Mouse (Mus musculus): ENCODE data around the gene Folr1.

Gene Folr1

DNA sequence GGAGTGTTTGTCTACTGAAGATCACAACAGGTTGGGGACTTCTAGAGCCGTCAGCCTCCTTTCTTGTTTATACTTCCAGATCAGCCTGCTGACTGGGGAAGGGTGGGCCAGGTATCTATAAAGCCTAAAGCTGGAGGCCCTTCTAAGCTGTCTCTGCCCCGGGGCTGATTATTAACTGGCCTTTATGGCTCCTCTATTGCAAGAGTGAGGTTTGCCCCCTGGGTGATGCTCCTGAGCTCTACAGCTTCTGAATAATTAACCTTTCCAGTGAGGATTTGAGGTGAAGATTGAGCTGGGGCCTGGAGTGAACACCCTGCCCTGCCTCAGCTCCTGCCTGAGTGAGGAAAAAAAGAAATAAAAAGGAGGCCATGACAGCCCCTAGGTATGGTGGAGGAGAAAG, at the start of gene Folr1:
Gene Folr1 (minus strand): TSS at position 160 of the 400 bp plus-strand sequence.
- H3K27me3 ChIP-seq (ENCODE audit: control insufficient read depth, insufficient read depth, low read length, poor library complexity, severe bottlenecking), result no peaks in the 10 kb centered on the region; the same call in 1 of the 2 replicates
- no peaks in the 10 kb centered on the region for H3K36me3 ChIP-seq (ENCODE audit: control insufficient read depth, insufficient read depth, low read length, poor library complexity, severe bottlenecking)
- no peak for DNase-seq (ENCODE audit: low read depth, low spot score)

DNA sequence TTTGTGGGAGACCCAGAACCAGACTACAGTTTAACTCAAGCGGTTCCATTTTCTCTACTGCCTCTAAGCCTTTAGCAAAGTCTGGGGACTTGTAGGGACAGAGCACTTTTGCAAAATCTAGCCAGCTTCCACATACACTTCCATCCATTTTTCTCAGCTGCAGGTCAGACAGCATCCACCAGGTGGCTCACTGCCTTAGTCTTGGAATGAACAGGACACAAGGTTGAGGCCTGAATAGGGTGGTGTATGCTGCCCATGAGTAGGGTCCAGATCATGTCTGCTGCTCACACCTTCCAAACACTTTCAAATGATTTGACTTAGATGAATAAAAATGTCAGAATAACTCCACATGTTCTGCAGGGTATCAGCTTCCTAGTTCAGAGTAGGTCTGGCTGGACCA, 47.5 kb upstream of the Folr1 start:
- Histone ChIP-seq H3K36me3 (ENCODE audit: control insufficient read depth, insufficient read depth, low read length, poor library complexity, severe bottlenecking) (peaks cover 3% of the 10 kb centered on the region), H3K27me3 (ENCODE audit: control insufficient read depth, insufficient read depth, low read length, poor library complexity, severe bottlenecking) (no peaks in the 10 kb centered on the region; the same call in 1 of the 2 replicates)
- peak; percentile 78 for DNase-seq (ENCODE audit: low read depth, low spot score)

DNA sequence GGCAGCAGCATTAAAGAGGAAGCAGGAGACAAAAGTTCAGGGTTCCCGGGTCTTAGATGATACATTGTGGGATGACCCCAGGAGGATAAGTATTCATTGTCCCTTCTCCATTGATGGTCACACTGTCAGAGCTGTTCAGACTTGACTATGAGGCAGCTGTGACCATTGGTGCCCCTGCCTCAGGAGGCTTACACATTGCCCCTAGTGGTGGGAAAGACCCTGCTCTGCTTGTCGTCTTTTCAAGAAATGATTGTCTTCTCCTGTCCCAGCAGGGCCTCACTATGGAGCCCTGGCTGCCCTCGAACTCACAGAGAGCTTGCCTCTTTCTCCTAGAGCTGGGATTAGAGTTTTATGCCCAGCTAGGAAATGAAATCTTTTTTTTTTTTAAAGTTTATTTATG, 41.4 kb upstream of the Folr1 start:
- H3K36me3 ChIP-seq (ENCODE audit: control insufficient read depth, insufficient read depth, low read length, poor library complexity, severe bottlenecking), result peaks cover 3% of the 10 kb centered on the region
- H3K27me3 ChIP-seq (ENCODE audit: control insufficient read depth, insufficient read depth, low read length, poor library complexity, severe bottlenecking), result no peaks in the 10 kb centered on the region
- DNase-seq (ENCODE audit: low read depth, low spot score), result peak; percentile 36

DNA sequence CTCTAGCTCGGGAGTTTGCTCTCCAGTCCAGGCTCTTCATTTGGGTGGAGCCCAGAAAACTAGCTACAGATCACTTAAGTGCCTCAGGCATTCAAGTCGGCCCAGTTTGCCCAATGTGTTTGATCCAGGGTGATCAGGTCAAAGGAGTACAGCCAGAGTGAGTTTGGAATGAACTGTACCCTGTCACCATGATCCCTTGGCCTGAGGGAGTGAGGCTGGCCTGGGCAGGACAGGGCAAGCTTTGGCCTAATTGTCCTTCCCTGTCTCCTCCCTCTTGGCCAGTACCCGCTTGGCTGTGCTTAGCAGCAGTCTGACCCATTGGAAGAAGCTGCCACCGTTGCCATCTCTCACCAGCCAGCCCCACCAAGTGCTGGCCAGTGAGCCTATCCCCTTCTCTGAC, 39.5 kb upstream of the Folr1 start:
- DNase-seq (ENCODE audit: low read depth, low spot score), result no peak
- H3K27me3 ChIP-seq (ENCODE audit: control insufficient read depth, insufficient read depth, low read length, poor library complexity, severe bottlenecking), result no peaks in the 10 kb centered on the region
- H3K36me3 ChIP-seq (ENCODE audit: control insufficient read depth, insufficient read depth, low read length, poor library complexity, severe bottlenecking), result peaks cover 3% of the 10 kb centered on the region

DNA sequence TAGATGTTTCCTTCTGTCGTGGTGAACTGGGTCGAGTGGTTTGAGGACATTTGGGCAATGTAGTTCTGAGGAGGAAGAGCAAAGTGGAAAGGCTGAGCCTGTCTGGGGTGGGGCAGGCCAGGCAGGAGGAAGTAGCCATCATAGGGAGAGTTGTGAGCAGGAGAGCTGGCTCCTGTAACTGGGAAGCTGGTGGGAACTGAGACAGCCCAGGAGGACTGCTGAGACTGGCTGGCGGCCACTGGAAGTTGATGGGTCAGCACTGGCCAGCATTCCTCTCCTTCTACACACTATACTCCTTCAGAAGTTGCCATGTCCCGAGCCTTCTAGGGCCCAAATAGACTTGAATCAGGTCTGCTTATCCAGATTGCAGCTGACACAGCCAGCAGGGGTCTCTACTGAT, 37.8 kb upstream of the Folr1 start:
- DNase-seq (ENCODE audit: low read depth, low spot score), result no peak
- H3K27me3 ChIP-seq (ENCODE audit: control insufficient read depth, insufficient read depth, low read length, poor library complexity, severe bottlenecking), result no peaks in the 10 kb centered on the region
- peaks cover 3% of the 10 kb centered on the region for H3K36me3 ChIP-seq (ENCODE audit: control insufficient read depth, insufficient read depth, low read length, poor library complexity, severe bottlenecking)

DNA sequence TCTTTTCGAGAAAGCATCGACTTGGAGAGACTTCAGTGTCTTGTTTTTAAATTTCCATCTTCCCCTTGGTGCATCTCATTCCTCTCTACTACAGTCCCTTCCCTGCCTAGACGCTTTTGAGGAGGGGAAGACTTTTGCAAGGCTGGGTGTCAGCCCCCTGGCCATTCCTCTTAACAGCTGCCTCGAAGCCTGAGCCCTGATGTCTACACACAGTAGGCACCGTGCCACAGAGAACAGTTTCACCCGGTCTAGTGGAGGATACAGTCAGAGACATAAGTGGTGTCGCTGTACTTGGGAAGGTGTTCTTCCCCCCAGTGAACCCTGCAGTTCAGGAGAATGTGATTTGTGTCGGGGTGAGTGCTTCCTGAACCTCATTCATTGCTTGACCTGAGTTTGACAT, 36.1 kb upstream of the Folr1 start:
- Histone ChIP-seq H3K27me3 (ENCODE audit: control insufficient read depth, insufficient read depth, low read length, poor library complexity, severe bottlenecking) (no peaks in the 10 kb centered on the region), H3K36me3 (ENCODE audit: control insufficient read depth, insufficient read depth, low read length, poor library complexity, severe bottlenecking) (peaks cover 3% of the 10 kb centered on the region; the same call in 1 of the 2 replicates)
- peak; percentile 45 for DNase-seq (ENCODE audit: low read depth, low spot score)

DNA sequence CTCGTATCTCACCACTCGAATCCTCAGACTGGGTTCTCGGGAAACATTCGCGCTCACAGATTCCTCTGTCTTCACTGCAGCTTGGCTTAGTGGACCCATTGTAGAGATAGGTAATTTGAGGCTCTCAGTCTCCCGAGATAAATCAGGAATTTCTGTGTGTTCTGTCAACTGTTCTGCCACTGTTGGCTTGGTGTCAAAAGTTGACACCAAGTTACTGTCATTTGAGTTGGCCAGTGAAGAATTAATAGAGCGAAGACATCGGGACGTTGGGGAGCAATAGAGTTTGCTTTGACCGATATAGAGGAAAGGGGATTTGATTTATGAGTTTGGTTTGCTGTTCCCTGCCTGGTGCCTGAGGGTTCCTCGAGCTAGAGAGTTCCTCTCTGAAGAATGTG, 35.7 kb upstream of the Folr1 start, which contains the start of gene Tomt:
Gene Tomt (minus strand): TSS at position 73 of the 395 bp plus-strand sequence.
- H3K36me3 ChIP-seq (ENCODE audit: control insufficient read depth, insufficient read depth, low read length, poor library complexity, severe bottlenecking), result 0 out of 2 replicates have a peak, but pooled peaks cover 3% of the 10 kb centered on the region
- H3K27me3 ChIP-seq (ENCODE audit: control insufficient read depth, insufficient read depth, low read length, poor library complexity, severe bottlenecking), result no peaks in the 10 kb centered on the region
- no peak for DNase-seq (ENCODE audit: low read depth, low spot score)

DNA sequence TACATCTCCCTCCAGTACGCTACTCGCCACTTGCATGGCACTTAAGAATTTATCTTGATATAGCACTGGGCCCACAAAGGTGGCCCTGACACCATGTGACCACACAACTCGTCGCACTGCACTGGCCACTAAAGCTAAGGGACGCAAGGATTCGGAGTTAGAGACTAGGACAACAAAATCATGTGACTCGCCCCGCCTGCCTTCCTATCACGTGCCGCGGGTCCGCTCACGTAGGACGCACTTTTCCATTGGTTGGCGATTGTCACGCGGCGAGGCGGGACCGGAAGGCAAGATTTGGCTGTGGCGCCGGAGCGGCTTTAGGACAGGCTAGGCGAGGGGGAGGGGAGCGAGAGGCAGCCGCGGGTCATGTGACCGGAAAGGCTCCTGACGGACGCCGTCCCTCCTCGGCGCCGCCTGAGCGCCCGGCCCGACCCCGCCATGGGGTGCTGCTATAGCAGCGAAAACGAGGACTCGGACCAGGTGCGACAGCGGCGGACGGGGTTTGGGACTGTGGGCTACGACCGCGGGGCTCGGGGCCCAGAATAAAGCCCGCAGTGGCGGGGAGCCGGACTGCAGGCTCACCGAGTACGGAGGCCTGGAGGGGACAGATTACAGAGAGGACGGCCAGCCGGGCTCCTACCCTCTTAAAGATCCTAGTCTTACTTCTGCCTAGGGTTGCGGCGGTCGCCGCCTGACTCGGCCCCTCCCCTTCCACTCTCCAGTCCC, 35.1 kb upstream of the Folr1 start, which contains the start of gene Lamtor1:
Gene Lamtor1 (plus strand): TSS at position 344 of the 726 bp plus-strand sequence.
- 0 out of 2 replicates have a peak, but pooled peaks cover 3% of the 10 kb centered on the region for H3K36me3 ChIP-seq (ENCODE audit: control insufficient read depth, insufficient read depth, low read length, poor library complexity, severe bottlenecking)
- DNase-seq (ENCODE audit: low read depth, low spot score), result peak; percentile 99
- no peaks in the 10 kb centered on the region for H3K27me3 ChIP-seq (ENCODE audit: control insufficient read depth, insufficient read depth, low read length, poor library complexity, severe bottlenecking)

DNA sequence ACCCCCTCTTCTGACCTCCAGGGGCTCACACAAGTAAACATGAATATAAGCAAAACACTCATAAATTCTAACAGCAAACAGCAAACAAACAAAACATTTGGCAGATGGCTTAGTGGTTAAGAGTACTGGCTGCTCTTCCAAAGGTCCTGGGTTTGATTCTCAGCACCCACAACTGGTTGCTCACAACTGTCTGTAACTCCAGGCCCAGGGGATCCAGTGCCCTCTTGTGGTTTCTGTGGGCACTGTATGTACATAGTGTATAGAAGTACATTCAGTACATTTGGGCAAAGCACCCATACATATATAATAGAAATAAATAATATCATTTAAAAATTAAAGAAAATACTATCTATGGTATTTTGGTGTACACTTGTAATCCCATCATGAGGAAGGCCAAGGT, 32.3 kb upstream of the Folr1 start:
- no peak for DNase-seq (ENCODE audit: low read depth, low spot score)
- Histone ChIP-seq H3K36me3 (ENCODE audit: control insufficient read depth, insufficient read depth, low read length, poor library complexity, severe bottlenecking) (no peaks in the 10 kb centered on the region; the same call in 1 of the 2 replicates), H3K27me3 (ENCODE audit: control insufficient read depth, insufficient read depth, low read length, poor library complexity, severe bottlenecking) (no peaks in the 10 kb centered on the region)

DNA sequence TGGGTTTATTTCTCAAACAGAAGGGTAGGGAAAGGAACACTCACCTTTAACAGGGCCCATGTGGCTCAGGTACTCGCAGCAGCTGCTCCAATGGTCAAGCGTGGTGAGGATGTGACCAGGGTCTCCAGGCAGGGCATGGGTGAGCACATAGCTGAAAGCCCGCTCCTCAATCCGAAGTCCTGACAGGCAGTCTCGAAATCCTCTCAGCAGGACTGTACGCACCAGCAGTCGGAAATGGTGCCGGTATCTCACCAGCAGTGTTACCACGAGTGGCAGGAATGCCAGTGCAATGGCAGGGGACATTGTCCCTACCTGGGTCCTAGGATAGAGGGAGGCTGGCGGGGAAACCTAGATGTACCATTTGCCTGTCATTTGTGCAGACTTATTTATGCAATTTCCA, 31.4 kb upstream of the Folr1 start:
- DNase-seq (ENCODE audit: low read depth, low spot score), result no peak
- Histone ChIP-seq H3K27me3 (ENCODE audit: control insufficient read depth, insufficient read depth, low read length, poor library complexity, severe bottlenecking) (no peaks in the 10 kb centered on the region), H3K36me3 (ENCODE audit: control insufficient read depth, insufficient read depth, low read length, poor library complexity, severe bottlenecking) (no peaks in the 10 kb centered on the region; the same call in 1 of the 2 replicates)

DNA sequence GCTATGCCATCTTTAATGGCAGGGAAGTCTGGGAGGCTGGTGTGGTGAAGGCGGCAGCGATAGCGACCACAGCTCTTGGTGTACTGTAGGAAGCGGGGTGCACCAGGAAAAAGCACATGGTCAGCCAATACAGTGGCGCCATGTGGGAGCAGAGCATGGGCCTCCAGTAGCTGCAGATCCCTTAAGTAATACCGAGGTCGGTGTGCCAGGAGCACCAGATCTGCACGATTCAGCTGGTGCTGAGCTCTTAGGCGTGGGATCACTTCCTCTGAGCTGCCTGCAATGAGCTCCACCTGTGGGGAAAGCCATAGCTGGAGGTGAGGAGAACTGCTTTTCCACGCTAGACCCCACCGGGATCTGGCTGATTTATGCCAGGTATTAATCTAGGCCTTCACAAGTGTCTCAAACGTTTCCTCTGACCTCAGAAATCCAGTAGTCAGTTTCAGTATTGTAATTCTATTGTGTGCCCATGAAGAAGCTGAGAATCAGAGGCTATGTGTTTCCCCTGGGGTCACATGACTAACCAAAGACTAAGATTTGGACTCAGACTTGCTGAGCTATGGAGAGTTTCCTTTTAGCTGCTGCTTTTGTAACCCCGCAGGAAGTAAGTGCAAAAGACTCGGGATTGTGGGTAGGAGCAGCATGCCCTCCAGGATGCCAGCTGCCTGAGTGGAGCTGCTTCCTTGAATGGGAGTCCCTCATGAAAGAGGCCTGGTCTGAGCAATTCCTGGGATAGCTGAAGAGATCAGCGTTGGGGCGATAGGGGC, 29.9 kb upstream of the Folr1 start:
- DNase-seq (ENCODE audit: low read depth, low spot score), result no peak
- H3K36me3 ChIP-seq (ENCODE audit: control insufficient read depth, insufficient read depth, low read length, poor library complexity, severe bottlenecking), result no peaks in the 10 kb centered on the region; the same call in 1 of the 2 replicates
- no peaks in the 10 kb centered on the region for H3K27me3 ChIP-seq (ENCODE audit: control insufficient read depth, insufficient read depth, low read length, poor library complexity, severe bottlenecking)

DNA sequence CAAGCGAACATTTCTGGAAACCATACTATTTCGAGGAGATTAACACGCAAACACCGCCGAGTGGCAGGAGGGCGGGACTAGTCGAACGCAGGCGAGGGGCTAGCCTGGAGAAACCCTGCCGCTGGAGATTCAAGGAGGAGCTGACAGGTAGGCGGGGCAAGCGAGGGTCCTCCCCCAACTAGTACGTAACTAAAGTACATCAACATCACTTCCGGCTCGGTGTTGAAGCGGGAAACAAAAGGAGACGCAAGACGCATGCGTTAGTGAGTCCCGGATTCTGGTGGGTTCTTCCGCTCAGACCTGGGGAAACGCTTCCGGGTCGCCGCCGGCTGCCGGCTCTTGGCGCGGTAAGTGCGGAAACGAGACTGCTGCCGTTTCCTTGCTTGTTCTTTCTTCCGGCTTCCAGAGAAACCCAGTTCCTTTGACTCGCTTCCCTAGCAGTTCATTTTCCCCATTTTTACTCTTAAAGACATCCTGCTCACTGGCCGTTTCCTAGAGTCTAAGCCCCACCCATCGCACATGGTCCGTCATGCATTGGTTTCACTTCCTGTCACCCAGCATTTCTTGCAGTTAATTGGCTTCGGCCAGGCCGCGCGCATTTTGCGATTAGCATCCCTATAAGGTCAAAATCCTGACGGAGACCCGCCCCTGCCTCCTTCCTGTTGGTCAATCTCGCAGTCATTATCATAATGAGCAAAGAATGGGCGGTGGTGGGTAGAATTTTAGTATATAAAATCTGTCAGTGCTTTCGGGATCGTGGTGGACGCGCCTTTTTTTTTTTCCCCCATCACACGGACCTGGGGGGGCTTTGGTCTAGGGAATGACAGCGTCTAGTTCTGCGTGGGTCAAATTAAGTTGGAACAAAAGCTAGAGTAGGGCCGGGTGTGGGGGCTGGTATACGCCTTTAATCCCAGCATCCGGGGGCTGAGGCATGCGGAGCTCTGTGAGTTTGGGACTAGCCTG, 25.8 kb upstream of the Folr1 start:
- no peaks in the 10 kb centered on the region for H3K27me3 ChIP-seq (ENCODE audit: control insufficient read depth, insufficient read depth, low read length, poor library complexity, severe bottlenecking)
- peak; percentile 99 for DNase-seq (ENCODE audit: low read depth, low spot score)
- H3K36me3 ChIP-seq (ENCODE audit: control insufficient read depth, insufficient read depth, low read length, poor library complexity, severe bottlenecking), result no peaks in the 10 kb centered on the region; the same call in 1 of the 2 replicates

DNA sequence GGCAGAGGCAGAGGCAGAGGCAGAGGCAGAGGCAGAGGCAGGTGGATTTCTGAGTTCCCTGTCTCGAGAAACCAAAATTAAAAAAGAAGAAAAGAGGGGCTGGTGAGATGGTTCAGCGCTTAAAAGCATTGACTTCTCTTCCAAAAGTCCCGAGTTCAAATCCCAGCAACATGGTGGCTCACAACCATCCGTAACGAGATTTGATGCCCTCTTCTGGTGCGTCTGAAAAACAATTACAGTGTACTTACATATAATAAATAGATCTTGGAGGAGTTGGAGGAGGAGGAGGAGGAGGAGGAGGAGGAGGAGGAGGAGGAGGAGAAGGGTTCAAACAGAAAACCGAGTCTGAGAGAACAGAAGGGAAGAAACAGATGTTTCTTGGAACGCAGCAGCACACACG, 25.1 kb upstream of the Folr1 start:
- DNase-seq (ENCODE audit: low read depth, low spot score), result no peak
- H3K27me3 ChIP-seq (ENCODE audit: control insufficient read depth, insufficient read depth, low read length, poor library complexity, severe bottlenecking), result no peaks in the 10 kb centered on the region
- no peaks in the 10 kb centered on the region; the same call in 1 of the 2 replicates for H3K36me3 ChIP-seq (ENCODE audit: control insufficient read depth, insufficient read depth, low read length, poor library complexity, severe bottlenecking)

DNA sequence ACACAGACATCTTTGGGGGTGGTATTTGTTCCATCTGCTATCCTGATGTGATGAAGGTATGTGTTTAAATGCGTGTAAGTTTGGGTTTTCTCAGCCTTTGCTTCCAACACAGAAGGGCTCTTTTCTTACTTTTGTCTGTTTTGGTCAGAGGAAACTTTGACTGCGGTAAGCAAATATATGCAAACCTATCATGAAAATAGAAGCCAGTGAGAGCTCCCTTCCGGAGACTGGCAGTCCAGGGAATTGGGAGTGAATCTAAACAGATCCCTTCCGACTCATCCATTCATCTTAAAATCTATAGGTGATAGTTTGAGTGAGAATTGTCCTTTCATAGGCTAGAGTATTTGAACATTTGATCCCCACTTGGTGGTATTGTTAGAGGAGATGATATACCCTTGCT, 17.9 kb upstream of the Folr1 start:
- DNase-seq (ENCODE audit: low read depth, low spot score), result no peak
- H3K36me3 ChIP-seq (ENCODE audit: control insufficient read depth, insufficient read depth, low read length, poor library complexity, severe bottlenecking), result no peaks in the 10 kb centered on the region
- no peaks in the 10 kb centered on the region for H3K27me3 ChIP-seq (ENCODE audit: control insufficient read depth, insufficient read depth, low read length, poor library complexity, severe bottlenecking)

All from splenic B cell, adult 2 months (primary cell).